Mouse (Mus musculus) stomach, postnatal 0 days (tissue): Measurements from ENCODE around the gene Atp6v0a1.

Experiments used
- CTCF ChIP-seq: IDR thresholded peaks from 2 replicates; pipeline ENCODE4 v1.5.1; 2016; ENCODE audit warnings: antibody characterized with exemption, low read depth, mild to moderate bottlenecking, moderate library complexity
- EP300 ChIP-seq: optimal IDR thresholded peaks from 2 replicates; pipeline ENCODE3; 2016; ENCODE audit warnings: antibody characterized with exemption

DNA sequence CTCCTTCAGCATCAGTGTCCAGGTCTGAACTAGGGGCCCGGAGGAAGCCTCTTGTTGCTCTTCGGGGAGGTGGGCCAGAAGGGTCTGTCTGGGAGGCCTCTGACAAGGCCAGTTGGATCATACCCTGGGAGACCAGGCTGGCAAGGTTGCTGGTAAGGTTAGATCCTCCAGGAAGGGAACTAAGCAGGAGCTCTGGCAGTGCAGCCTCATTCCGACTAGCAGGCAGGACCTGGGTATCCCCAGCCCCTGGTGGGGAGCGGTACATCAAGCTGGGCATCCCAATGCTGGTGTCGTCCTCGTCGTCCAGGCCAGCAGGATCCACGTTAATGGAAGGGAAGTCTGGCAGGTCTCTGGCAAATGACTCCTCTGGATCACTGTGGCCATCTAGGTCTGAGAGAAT is 89.0 kb downstream of the Atp6v0a1 start:
- TF ChIP-seq CTCF = no peak
- no peak for TF ChIP-seq EP300
